ENCODE assay signal across 19 mouse cellular contexts in genomic region chr10:117603834-117604623, GRCm38 (mm10). TPM values are rescaled to one million over a fixed set of nuclear protein-coding genes. Genes with fewer than 3 reads are reported as not detected.
A peak's percentile ranks its signal among the peaks of the same experiment; 100 is the strongest.
DNase-seq lines count a peak whose midpoint lies in the region; ATAC-seq lines count a peak whose summit lies in the region.
"Had no signal": no experiment of that assay in that cellular context is flagged by ENCODE, and none has a peak within 500 bp of the region (broad histone marks: within the 10 kb centered on the region; RNA-seq: fewer than 3 reads in every experiment).

No protein-coding gene starts in this region.

- no peaks in the 10 kb centered on the region for H3K4me1 ChIP-seq in forebrain, embryonic 12.5 days
- H3K4me1 ChIP-seq: forebrain, embryonic 13.5 days; limb, embryonic 15.5 days; megakaryocyte, embryonic 14.5 days; midbrain, embryonic 15.5 days had no signal

- no peak overlapping the region for H3K4me3 ChIP-seq in forebrain, embryonic 12.5 days (replicated peaks)
- H3K4me3 ChIP-seq: forebrain, embryonic 13.5 days; gastrocnemius, adult 2 months; limb, embryonic 15.5 days; megakaryocyte, embryonic 14.5 days; midbrain, embryonic 15.5 days had no signal

- ATAC-seq in forebrain, embryonic 12.5 days (ENCODE audit: low FRiP score): no peak
- ATAC-seq: forebrain, embryonic 13.5 days; midbrain, embryonic 15.5 days had no signal

- intact Hi-C loops in left cerebral cortex, postnatal 10 days (cut with DNase I): no loop called here

- no peaks in the 10 kb centered on the region for H3K9me3 ChIP-seq in forebrain, embryonic 12.5 days
- H3K9me3 ChIP-seq: forebrain, embryonic 13.5 days; limb, embryonic 15.5 days; megakaryocyte, embryonic 14.5 days; midbrain, embryonic 15.5 days had no signal

- WGBS in forebrain, embryonic 12.5 days: 89% methylated on average over 14 of the region's 14 CpGs

- H3K27ac ChIP-seq in forebrain, embryonic 12.5 days: no peak overlapping the region
- H3K27ac ChIP-seq: forebrain, embryonic 13.5 days; gastrocnemius, adult 2 months; limb, embryonic 15.5 days; midbrain, embryonic 15.5 days had no signal

- H3K36me3 ChIP-seq in forebrain, embryonic 12.5 days (replicated peaks): no peaks in the 10 kb centered on the region
- H3K36me3 ChIP-seq: limb, embryonic 15.5 days; midbrain, embryonic 15.5 days had no signal

- DNase-seq in left cerebral cortex, adult 11 months (ENCODE audit: low spot score): peak; percentile 27
- DNase-seq in left cerebral cortex, postnatal 10 days (ENCODE audit: extremely low spot score in 1 of 2, low spot score in 2 of 2): no peak
- DNase-seq in frontal cortex, adult 2 months (ENCODE audit: extremely low spot score in 1 of 2, low spot score in 1 of 2): peak; percentile 66 to 75
- peak; percentile 43 to 69 for DNase-seq in left cerebral cortex, adult 9 months (ENCODE audit: low spot score in 2 of 2)
- DNase-seq in right cerebral cortex, postnatal 25 days: peak; percentile 42
- no peak for DNase-seq in gastrocnemius, postnatal 10 days
- DNase-seq: adrenal gland, adult 2 months; cerebellum, postnatal 25 days; gastrocnemius, adult 2 months; heart, adult 18-20 months; kidney, adult 8-10 months; kidney, postnatal 4 days; spleen, adult 18-20 months; thymus, adult 2 months had no signal

- no peak overlapping the region for H3K4me2 ChIP-seq in forebrain, embryonic 12.5 days
- H3K4me2 ChIP-seq: forebrain, embryonic 13.5 days; limb, embryonic 15.5 days; midbrain, embryonic 15.5 days had no signal

- H3K9ac ChIP-seq in forebrain, embryonic 12.5 days: no peak overlapping the region
- H3K9ac ChIP-seq: forebrain, embryonic 13.5 days; limb, embryonic 15.5 days; midbrain, embryonic 15.5 days had no signal

- H3K27me3 ChIP-seq in forebrain, embryonic 12.5 days: no peaks in the 10 kb centered on the region
- H3K27me3 ChIP-seq: forebrain, embryonic 13.5 days; limb, embryonic 15.5 days; megakaryocyte, embryonic 14.5 days; midbrain, embryonic 15.5 days had no signal

RNA-seq across cellular contexts. Expression of gene Cpm, which starts 25.3 kb away (rescaled TPM):
- total RNA-seq in left cerebral cortex, postnatal 10 days (2021): 1 to 10 TPM; 2.0 to 3.3 TPM
- polyA plus RNA-seq in frontal cortex, adult 2 months (2012; rRNA removed): 3.5 and 3.9 TPM in 2 replicates
- 1 to 10 TPM; 9.3 to 10.0 TPM for total RNA-seq in gastrocnemius, postnatal 10 days (2021)
- 5.2 and 6.5 TPM in 2 replicates for polyA plus RNA-seq in forebrain, embryonic 12.5 days (2016; fragmentation: Nextera tagmentation; extraction: Ambion mirVana)

Comparison
In these comparisons a context has a peak if more than half of its experiments do, and no peak if none do; other contexts are left out.
1. DNase-seq: peak in left cerebral cortex, adult 11 months (single experiment), frontal cortex, adult 2 months (2 of 2), left cerebral cortex, adult 9 months (2 of 2) and right cerebral cortex, postnatal 25 days (single experiment); none in left cerebral cortex, postnatal 10 days (0 of 2) and gastrocnemius, postnatal 10 days (single experiment).